Mouse (Mus musculus): ENCODE results near the gene Fbxl2.
A peak's percentile ranks its signal among the peaks of the same experiment; 100 is the strongest.

The Fbxl2 gene

GRCm38 (mm10) chr9:113970041-113970440 is 76.0 kb downstream of the Fbxl2 start:
- no peak for DNase-seq

DNA sequence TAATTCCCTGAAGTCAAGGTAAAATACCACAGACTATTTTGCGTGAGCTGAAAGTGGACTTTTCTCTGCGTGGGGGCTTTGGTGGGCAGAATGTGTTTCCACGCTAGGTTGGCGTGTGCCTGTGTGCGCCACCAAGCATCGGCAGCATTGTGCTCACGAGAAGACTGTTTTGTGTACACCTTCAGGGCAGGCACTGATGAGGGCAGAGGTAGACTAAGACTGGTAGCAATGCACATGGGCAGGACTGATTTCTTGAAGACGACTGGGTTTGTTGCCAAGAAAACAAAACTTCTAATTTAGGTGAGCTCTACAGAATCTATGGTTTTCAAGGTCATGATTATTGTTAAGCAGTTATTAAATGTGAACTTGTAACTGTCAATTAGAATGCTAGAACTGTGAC is 76.6 kb downstream of the Fbxl2 start:
- DNase-seq, result no peak

DNA sequence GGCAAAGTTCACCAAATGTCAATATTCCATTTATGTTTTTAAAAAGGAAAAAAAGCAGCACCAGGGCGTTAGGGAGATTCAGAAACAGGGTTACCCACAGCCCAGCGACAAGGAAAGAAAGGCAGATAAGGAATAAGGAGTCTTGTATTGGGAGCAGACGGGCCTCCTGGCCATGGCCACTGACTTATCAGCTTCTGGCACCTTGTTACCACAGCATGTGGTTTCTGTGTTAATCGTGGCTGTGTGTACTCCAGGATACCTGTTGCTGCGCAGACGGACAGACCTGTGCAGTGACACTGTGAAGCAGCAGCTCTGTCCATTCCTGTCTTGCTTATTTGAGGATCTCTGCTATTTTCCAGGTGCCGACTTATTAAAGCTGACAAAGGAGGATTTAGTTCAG is 77.0 kb downstream of the Fbxl2 start:
- no peak for DNase-seq

DNA sequence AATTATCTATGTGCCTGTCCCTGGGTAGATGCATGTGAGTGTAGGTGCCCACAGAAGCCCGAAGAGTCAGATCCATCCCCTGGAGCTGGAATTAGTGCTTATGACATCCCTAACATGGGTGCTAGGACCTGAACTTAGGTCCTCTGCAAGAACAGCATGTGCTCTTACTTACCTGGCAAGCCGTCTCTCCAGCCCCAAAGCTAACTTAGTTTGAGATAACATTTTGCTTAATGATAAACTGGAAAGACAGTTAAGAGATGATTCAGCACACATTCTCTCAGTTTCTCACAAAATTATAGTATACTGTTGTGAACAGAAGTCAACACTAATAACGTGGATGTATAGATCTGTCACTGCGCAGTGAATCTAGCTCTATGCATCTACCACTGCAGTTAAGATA is 79.2 kb downstream of the Fbxl2 start:
- no peak for DNase-seq

- no peak for DNase-seq
These were observed 81.6 kb downstream of the Fbxl2 start for GRCm38 (mm10) chr9:113964415-113964814.

GRCm38 (mm10) chr9:113963718-113964117 is 82.3 kb downstream of the Fbxl2 start:
- DNase-seq, result no peak

DNA sequence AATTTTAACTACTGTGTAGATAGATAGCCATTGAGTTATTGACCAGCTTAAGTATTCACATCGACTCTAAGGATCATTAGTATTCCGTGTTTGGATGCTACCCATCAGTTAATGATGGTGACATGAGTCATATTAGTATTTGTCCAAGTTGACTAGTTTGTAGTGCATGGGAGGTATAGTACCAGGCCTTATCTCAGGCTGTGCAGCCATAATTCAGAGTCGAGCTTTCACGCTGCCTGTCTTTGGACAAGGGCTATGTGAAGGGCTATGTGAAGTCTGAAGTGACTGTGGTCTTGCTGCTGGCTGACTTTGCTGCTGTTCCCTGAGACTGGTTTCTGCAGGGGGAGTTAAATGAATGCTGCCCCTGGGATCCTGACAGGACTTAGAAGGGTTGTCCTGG is 88.2 kb downstream of the Fbxl2 start:
- no peak for DNase-seq

DNA sequence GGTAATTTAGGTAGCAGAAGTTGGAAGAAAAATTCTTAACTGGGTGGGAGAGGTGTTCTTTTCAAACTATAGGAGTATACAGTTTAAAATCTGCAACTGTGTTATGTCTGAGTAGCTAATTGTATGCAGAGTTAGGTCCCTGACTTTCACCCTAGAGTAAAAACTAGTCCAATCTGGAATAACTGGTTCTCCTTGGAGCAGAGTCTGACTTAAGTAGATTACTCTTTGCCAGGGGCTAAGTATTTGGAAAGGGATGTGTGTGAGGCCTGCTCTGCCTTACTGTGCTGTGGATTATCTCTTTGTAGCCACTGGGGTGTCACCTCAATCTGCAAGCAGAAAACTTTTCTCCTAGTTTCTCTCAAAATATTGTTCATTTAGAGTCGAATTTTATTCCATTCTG is 98.8 kb downstream of the Fbxl2 start:
- DNase-seq, result no peak

- DNase-seq, result no peak
These were observed 102.6 kb downstream of the Fbxl2 start for GRCm38 (mm10) chr9:113943372-113943771.

DNA sequence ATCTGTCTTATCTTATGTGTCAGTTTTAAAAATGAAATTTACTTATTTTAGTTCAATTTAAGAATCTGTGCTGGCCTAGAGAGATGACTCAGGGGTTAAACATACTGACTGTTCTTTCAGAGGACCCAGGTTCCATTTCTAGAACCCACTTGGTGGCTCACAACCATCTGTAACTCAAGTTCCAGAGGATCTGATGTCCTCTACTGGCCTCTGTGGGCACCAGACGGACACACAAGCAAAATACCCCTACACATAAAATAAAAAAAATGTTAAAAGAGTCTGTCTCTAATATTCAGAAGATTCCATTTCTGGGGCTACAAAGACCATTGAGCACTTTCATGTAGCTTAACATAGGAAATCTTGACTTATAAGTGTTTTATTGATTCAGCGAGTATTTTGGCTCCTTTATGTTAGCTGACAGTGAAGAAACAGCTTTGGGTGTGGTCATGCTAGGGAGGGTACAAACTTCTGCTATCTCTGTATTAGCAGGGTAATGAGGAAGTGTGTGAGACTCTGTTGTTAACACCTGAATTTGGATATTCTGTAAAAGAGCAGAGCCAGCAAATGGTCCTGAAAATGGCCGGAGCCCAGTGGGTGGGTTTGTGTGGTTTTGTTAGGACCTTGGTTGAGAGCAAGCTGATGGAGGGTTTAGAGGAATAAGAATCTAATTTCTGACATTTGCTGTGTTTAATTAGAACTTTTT is 104.7 kb downstream of the Fbxl2 start:
- DNase-seq, result no peak

- no peak for DNase-seq
These were observed 106.7 kb downstream of the Fbxl2 start for GRCm38 (mm10) chr9:113939063-113939850.

GRCm38 (mm10) chr9:113935638-113936037 is 110.4 kb downstream of the Fbxl2 start:
- DNase-seq, result no peak

GRCm38 (mm10) chr9:113932501-113932900 is 113.5 kb downstream of the Fbxl2 start:
- no peak for DNase-seq

GRCm38 (mm10) chr9:113932100-113932470 is 113.9 kb downstream of the Fbxl2 start:
- DNase-seq, result peak; percentile 23 to 29

DNA sequence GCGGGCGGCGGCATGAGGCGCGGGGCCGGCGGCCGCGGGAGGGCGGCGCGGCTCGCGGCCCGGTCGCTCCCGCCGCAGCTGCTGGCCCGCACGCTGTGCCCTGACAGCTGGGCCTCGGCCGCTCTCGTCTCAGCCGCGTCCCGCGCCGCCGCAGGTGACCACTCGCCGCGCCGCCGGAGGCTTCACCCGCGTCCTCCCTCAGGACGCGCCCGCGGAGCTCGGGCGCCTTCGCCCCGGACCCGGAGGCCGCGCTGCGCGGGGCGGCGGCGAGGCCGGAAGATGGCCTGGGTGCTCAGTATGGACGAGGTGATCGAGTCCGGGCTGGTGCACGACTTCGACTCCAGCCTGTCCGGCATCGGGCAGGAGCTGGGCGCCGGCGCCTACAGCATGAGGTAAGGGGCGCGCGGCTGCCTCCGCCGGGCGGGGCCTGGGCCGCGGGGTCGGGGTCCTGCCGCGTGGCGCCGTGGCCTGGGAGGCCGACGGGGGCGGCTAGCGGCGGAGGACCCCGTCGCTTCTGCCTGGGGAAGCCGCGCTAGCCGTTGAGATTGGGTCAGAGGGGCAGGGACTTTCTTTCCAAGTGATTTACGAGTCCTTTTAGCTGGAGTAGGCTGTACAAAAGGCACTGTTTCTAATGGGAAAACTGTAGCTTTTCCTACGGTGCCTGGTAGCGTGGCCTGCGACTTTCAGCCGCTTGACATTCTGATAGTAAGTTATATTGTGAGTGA is 114.5 kb downstream of the Fbxl2 start:
- peak; percentile 46 to 48 for DNase-seq

DNA sequence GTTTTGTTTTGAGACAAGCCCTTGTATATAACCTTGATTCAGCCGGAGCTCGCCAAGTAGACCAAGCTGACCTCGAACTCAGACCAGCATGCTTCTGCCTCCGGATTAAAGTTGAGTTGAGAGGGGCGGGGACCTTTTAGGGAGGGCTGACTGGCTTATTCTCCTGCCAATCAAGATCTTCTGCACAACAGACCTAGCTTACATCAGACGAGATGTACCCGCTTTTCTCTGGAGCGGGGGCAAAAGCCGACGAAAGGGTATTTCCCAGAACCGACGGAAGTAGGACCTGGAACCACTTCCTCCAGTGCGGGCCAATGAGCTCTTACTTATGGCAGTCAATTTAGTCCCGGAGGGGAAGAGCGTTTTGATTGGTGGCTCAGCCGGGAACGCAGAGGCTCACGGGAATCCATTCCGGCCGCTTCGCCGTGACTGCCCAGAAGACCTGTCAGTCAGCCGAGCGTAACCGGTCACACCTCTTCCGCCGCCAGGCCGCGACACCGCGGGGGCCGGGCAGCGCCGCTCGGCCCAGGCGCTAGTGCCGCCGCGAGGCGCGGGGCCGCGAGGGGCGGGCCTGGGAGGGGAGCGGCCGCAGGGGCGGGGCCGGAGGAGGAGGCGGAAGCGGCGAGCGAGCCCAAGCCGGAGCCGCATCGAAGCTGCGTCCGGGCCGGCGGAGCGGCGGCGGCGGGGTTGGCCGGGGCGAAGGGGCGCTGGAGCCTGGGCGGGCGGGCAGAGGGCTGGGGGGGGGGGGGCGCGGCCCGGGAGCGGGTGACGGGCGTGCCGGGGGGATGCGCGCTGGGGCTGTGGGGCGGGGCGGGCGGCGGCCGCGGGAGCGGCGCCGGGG is 115.2 kb downstream of the Fbxl2 start, which contains the start of gene Ubp1:
Gene Ubp1, plus strand, starts transcription at position 401 of the 841 bp plus-strand sequence.
- peak; percentile 96 to 99 for DNase-seq

DNA sequence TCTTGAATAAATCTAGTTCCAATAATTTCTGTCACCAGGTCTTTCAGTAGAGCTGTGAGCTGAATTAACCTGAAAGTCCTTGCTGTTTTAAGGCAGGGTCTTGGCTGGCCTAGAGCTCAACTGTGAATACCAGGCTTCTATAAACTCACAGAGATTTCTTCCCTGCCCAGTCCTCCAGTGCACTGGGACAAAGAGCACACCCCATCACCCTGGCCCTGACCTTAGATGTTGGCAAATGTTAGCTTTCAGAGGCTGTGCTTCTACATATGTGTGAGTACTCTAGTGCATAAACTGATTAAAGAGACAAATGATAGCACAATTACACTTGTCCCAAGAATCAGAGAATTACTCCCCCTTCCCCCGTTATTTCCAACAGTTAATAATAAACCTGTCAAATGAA is 116.3 kb downstream of the Fbxl2 start:
- DNase-seq, result no peak

DNA sequence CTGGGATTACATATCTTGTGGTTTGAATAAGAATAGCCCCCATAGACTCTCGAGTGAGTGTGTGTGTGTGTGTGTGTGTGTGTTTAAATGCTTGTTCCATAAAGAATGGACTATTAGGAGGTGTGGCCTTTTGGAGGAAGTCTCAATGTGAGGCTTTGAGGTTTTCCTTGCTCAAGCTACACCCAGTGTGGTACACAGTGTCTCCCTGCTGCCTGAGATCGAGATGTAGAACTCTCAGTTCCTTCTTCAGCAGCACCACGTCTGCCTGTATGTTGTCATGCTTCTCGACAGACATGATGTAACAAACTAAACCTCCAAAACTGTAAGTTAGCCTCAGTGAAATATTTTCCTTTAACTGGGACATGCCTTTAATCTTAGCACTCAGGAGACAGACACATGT is 117.4 kb downstream of the Fbxl2 start:
- DNase-seq, result peak in 1 of 2 experiments; percentile 17

DNA sequence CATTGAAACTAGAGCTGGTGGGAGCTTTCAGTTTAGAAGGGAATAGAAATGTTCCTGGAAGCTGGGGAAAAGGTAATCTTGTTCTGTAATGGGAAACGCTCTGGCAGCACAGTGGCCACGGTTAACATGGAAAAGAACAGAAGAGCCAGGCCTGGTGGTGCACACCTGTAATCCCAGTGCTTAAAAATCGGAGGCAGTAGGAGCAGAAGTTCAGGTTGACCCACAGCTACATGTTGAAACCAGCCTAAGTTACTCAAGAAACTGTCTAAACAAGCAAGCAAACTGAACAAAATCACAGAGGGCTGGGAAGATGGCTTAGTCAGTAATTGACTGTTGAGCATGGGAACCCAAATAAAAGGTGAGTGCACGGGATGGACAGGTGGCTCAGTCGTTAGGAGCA is 121.1 kb downstream of the Fbxl2 start:
- DNase-seq, result no peak

DNA sequence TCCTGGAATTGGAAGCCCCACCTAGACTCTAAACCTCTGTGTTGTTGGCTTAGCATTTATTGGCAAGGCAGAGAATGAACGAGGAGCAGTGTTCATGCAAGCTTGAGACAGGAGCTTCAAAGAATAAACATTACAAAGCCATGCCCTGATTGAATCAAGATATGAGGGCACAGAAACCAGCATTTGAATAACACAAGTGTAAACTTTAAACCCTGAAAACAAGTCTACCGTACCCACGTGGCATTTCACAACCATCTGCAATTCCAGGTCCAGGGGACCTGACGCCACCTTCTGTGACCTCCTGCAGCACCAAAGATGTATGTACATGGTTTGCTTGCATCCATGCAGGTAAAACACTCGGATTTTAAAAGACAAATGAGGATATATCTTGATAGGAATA is 123.3 kb downstream of the Fbxl2 start:
- DNase-seq, result no peak

- no peak for DNase-seq
These were observed 130.2 kb downstream of the Fbxl2 start for GRCm38 (mm10) chr9:113915789-113916188.

All from lung, postnatal 4 days (tissue).